Mouse (Mus musculus) lung, adult 2 months (tissue): ENCODE results near the gene Plce1. TPM values are rescaled to one million over a fixed set of nuclear protein-coding genes. Genes with fewer than 3 reads are reported as not detected.

Experiments
- DNase-seq: peaks from one replicate; pipeline ENCODE4 v3.0.0; 2022
- H3K4me1 ChIP-seq: fragments of 200-500 bp; 2 replicates; pipeline ENCODE4 v1.6.1; 2011; ENCODE audit warnings: low read length; ENCODE audit not compliant: control insufficient read depth, insufficient read depth
- H3K4me3 ChIP-seq: fragments of 200-500 bp; replicated peaks from 2 replicates; pipeline ENCODE3; 2011; ENCODE audit warnings: low read depth, mild to moderate bottlenecking, control low read depth, low read length; ENCODE audit errors: extremely low read depth
- CTCF ChIP-seq: fragments of 200-500 bp; IDR thresholded peaks from 2 replicates; pipeline ENCODE4 v1.5.1; 2011; ENCODE audit warnings: mild to moderate bottlenecking, low read length, control low read depth; ENCODE audit not compliant: insufficient read depth
- POLR2A ChIP-seq: fragments of 200-500 bp; IDR thresholded peaks from 2 replicates; pipeline ENCODE4 v1.6.1; 2011; ENCODE audit warnings: low read depth, mild to moderate bottlenecking, control low read depth, low read length, borderline replicate concordance; ENCODE audit errors: extremely low read depth
- WGBS: fragments of 180-500 bp; shearing (Covaris S2); methylation state at CpG from one replicate; pipeline ENCODE4 v1.1.7; 2018; 5-methylcytosine and 5-hydroxymethylcytosine counted together
- polyA plus RNA-seq: library from polyadenylated mRNA; depleted of rRNA; stranded (reverse); fragments of >200 nt; gene quantifications from 2 replicates; pipeline ENCODE4 v1.2.3, GENCODE M21; 2012; rRNA removed

Gene Plce1
- polyA plus RNA-seq, result 5.9 and 9.0 TPM in 2 replicates

DNA sequence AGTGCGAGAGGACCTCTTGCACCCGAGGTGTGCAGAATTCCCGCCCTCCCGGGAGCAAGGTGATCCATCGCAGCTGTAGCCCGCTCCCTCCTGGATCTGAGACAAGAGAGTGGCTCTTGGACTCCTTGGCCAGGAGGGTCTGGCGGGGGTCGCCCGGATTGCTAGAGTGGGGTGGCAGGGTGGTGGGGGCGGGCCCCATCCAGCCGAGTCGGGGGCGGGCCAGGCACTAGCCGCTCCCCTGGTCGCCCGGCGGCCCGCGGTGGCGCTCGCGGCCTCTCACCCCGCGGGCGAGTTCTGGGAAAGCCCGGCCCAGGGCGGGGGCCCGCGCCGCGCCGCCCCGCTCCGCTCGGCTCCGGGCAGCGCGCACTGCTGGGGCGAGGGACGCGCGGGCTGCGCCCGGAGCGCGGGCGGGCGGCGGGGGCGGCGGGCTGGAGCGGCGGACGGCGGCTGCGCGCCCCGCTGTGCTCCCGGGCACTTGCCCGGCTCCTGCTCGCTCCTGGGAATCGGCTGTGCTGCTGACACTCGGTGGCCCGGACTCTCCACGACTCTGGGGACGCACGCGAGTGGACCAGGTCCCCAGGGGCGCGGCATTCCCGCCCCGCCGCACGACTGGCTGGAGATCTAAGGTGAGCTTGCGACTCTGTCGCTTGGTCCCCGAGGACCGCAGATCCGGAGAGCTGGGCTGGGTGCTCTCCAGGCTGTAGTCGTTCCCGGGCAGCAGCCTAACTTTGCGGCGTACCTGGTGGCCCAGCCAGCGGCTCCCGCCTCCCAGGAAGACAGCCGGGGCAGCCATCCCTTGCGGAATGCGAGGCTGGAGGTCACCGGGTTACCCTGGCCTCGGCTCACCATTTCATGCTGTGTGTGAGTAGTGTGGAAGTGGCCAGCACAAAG lies at the start of gene Plce1:
Plce1 (plus strand) TSS at position 379 of the 891 bp plus-strand sequence.
- Histone ChIP-seq H3K4me3 (peak within 1 kb of the TSS; percentile 57), H3K4me1 (no peaks in the 10 kb centered on the region)
- peak; percentile 42 for DNase-seq
- no peak for TF ChIP-seq CTCF
- no peak for TF ChIP-seq POLR2A
- WGBS, result 1% methylated on average over 76 of the region's 90 CpGs

GRCm38 (mm10) chr19:38431326-38431725 lies 49.6 kb upstream of the Plce1 start:
- Histone ChIP-seq H3K4me3 (no peak overlapping the region), H3K4me1 (no peaks in the 10 kb centered on the region)
- TF ChIP-seq POLR2A, result no peak
- TF ChIP-seq CTCF, result no peak
- WGBS, result 83% methylated on average over 7 of the region's 7 CpGs
- DNase-seq, result no peak

DNA sequence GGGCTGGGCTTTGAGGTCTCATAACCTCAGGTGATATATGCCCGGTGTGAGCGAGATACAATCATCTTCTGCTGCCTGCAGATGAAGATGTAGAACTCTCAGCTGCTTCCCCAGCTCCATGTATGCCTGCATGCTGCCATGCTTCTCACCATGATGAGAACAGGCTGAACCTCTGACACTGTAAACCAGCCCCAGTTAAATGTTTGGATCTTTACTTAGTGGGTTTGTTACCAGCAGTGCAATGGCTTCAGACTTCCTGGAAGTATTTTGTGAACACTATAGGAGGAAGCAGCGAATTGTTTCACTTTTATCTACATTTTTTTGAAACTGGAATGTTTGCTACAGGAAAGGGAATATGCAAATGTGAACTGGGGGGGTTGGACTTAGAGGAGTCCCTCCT lies 48.9 kb upstream of the Plce1 start:
- DNase-seq, result no peak
- Histone ChIP-seq H3K4me3 (no peak overlapping the region), H3K4me1 (no peaks in the 10 kb centered on the region)
- WGBS, result 65% methylated on average over 3 of the region's 3 CpGs
- TF ChIP-seq CTCF (no peak), POLR2A (no peak)

DNA sequence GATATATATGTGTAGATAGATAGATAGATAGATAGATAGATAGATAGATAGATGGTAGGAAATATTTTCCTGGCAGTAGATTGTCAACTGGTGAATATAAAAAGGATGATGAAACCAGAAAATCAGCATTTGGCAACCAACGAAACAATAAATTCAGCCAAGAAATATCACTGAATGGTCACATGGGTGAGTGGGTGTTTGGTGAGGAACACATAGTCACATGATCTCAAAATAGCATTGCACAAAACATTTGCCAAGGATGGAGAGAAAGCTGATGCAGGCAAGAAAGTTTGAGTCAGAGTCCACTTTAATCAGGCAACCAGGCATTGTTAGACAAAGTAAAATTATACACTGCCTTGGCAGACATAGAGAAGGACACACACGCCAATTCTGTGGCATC lies 47.5 kb upstream of the Plce1 start:
- DNase-seq, result no peak
- 63% methylated on average over 2 of the region's 2 CpGs for WGBS
- no peak for TF ChIP-seq POLR2A
- no peak for TF ChIP-seq CTCF
- Histone ChIP-seq H3K4me3 (no peak overlapping the region), H3K4me1 (no peaks in the 10 kb centered on the region)

- Histone ChIP-seq H3K4me1 (no peaks in the 10 kb centered on the region), H3K4me3 (no peak overlapping the region)
- WGBS, result 88% methylated on average over 15 of the region's 15 CpGs
- TF ChIP-seq CTCF, result no peak
- no peak for TF ChIP-seq POLR2A
- no peak for DNase-seq
These were observed 45.7 kb upstream of the Plce1 start for GRCm38 (mm10) chr19:38435221-38435620.

DNA sequence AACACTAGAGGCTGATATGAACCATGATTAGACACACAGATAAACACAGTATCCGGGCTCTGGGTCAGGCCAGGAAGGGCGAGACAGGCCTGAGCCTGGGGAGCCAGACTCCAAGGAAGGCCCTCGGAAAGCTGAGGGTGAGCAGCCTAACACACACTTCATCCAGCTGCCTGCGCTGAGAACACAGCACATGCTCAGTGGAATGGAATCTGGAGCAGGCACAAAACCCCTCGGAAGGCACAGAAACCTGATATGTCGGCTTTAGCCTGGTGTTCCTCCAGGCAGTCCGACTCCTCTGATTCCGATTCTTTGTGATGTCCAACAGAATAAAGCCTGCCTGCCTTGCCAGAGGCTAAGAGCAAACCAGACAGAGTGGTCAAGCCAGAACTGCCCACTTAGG lies 39.0 kb upstream of the Plce1 start:
- TF ChIP-seq POLR2A, result no peak
- no peak for TF ChIP-seq CTCF
- Histone ChIP-seq H3K4me3 (no peak overlapping the region), H3K4me1 (no peaks in the 10 kb centered on the region)
- WGBS, result 58% methylated on average over 8 of the region's 8 CpGs
- no peak for DNase-seq

DNA sequence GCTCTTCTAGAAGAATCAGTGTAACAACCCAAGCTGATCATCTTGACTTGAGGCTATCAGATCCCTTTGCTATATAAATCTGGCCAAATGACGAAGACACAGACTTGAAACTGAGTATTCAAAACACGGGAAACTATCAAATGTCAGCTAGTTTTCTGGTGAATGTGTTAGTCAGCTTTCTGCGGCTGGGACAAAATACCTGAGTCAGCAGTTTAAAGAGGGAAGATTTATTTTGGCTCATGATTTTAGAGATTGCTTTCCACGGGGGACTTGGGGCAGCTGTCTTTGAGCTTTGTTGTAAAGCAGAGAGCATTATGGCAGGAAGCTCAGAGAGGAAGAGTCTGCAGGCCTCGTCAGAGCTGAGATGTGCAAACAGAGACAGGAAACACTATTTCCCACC lies 35.2 kb upstream of the Plce1 start:
- DNase-seq, result no peak
- Histone ChIP-seq H3K4me1 (no peaks in the 10 kb centered on the region), H3K4me3 (no peak overlapping the region)
- TF ChIP-seq CTCF, result no peak
- TF ChIP-seq POLR2A, result no peak
- WGBS, result 60% methylated on average over 5 of the region's 5 CpGs

- WGBS, result 60% methylated on average over 10 of the region's 10 CpGs
- DNase-seq, result no peak
- no peak for TF ChIP-seq CTCF
These were observed 25.7 kb upstream of the Plce1 start for GRCm38 (mm10) chr19:38455228-38455627.

GRCm38 (mm10) chr19:38458996-38459395 lies 21.9 kb upstream of the Plce1 start:
- no peak overlapping the region for H3K4me3 ChIP-seq
- 94% methylated on average over 9 of the region's 9 CpGs for WGBS
- TF ChIP-seq POLR2A (no peak), CTCF (no peak)
- no peak for DNase-seq
- no peaks in the 10 kb centered on the region for H3K4me1 ChIP-seq

More at GRCm38 (mm10) chr19:38455228-38455627, 25.7 kb upstream of the Plce1 start:
- no peaks in the 10 kb centered on the region for H3K4me1 ChIP-seq
- H3K4me3 ChIP-seq, result no peak overlapping the region

GRCm38 (mm10) chr19:38460696-38461095 lies 20.2 kb upstream of the Plce1 start:
- Histone ChIP-seq H3K4me3 (no peak overlapping the region), H3K4me1 (no peaks in the 10 kb centered on the region)
- 66% methylated on average over 4 of the region's 4 CpGs for WGBS
- DNase-seq, result no peak
- TF ChIP-seq POLR2A (no peak), CTCF (no peak)
